Mouse (Mus musculus) intestine, embryonic 14.5 days (tissue): ENCODE data around the gene Man2a2. TPM values are rescaled to one million over a fixed set of nuclear protein-coding genes. Genes with fewer than 3 reads are reported as not detected.

ENCODE experiments used
- ATAC-seq: fragments of 200-750 bp; cut with Nextera tagmentation; replicated peaks from 2 replicates; pipeline ENCODE4 v1.8.0; 2017; ENCODE audit warnings: low read depth, moderate number of reproducible peaks, moderate TSS enrichment, moderate library complexity; ENCODE audit not compliant: low FRiP score, low TSS enrichment
- DNase-seq: peaks from one replicate; pipeline ENCODE4 v3.0.0-alpha.2; 2018; ENCODE audit warnings: low spot score
- H3K27ac ChIP-seq: fragments of 300-500 bp; sonication (generic); 2 replicates; pipeline ENCODE4 v1.5.1; 2014; ENCODE audit warnings: low read depth, mild to moderate bottlenecking, control low read depth
- H3K27me3 ChIP-seq: fragments of 300-500 bp; sonication (generic); replicated peaks from 2 replicates; pipeline ENCODE4 v1.6.1; 2014; ENCODE audit warnings: low read length, control low read depth; ENCODE audit not compliant: control insufficient read depth, insufficient read depth
- H3K36me3 ChIP-seq: fragments of 300-500 bp; sonication (generic); 2 replicates; pipeline ENCODE4 v1.6.1; 2014; ENCODE audit warnings: low read length, control low read depth; ENCODE audit not compliant: control insufficient read depth, insufficient read depth
- H3K4me1 ChIP-seq: fragments of 300-500 bp; sonication (generic); replicated peaks from 2 replicates; pipeline ENCODE4 v1.6.1; 2014; ENCODE audit warnings: low read length, control low read depth, mixed read lengths; ENCODE audit not compliant: control insufficient read depth, insufficient read depth
- H3K4me2 ChIP-seq: fragments of 300-500 bp; sonication (generic); 2 replicates; pipeline ENCODE4 v1.6.1; 2014; ENCODE audit warnings: low read length
- H3K4me3 ChIP-seq: fragments of 300-500 bp; sonication (generic); 2 replicates; pipeline ENCODE4 v1.5.1; 2014; ENCODE audit warnings: low read depth, low read length, control low read depth, mixed read lengths
- H3K9ac ChIP-seq: fragments of 300-500 bp; sonication (generic); 2 replicates; pipeline ENCODE4 v1.6.1; 2014; ENCODE audit warnings: mild to moderate bottlenecking, low read length
- H3K9me3 ChIP-seq: fragments of 300-500 bp; sonication (generic); 2 replicates; pipeline ENCODE4 v1.6.1; 2016; ENCODE audit warnings: low read length, control low read depth; ENCODE audit not compliant: control insufficient read depth
- WGBS: fragments of 180-500 bp; shearing (Covaris S2); extraction: QIAGEN DNeasy Blood & Tissue Kit; methylation state at CpG from one replicate; pipeline ENCODE4 v1.1.7; 2014; 5-methylcytosine and 5-hydroxymethylcytosine counted together
- polyA plus RNA-seq: library from polyadenylated mRNA; unstranded; fragments of >200 nt; fragmentation: Nextera tagmentation; extraction: Ambion mirVana; gene quantifications from 2 replicates; pipeline ENCODE4 v1.2.1, GENCODE M21; 2014

The Man2a2 gene
- polyA plus RNA-seq, 1 experiment from 2014 or later, result 17.4 TPM

DNA sequence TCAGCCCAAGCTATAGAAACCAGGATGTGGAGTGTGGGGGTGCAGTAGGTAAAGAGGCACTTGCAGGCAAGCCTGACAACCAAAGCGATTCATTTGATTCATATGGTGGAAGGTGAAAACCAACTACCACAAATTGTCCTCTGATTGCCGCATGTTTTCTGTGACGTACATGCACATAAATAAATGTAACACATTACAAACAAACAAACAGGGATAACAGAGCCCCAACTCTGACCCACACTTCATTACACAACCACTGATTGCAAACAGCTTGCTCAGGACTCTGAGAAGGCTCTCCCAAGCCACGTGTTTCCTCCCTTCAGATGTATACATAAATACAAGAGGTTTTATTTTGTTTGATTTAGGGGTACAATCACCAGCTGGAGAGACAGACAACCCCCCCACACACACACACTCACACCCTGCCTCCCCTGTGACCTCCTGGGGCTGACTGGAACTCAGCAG is 1.2 kb downstream of the Man2a2 start:
- H3K27me3 ChIP-seq, result no peaks in the 10 kb centered on the region
- H3K9ac ChIP-seq, result peak overlapping the region; percentile 80
- no peaks in the 10 kb centered on the region for H3K9me3 ChIP-seq
- peak overlapping the region; percentile 71 for H3K4me2 ChIP-seq
- 27% methylated on average over 4 of the region's 4 CpGs for WGBS
- peak overlapping the region; percentile 80 for H3K27ac ChIP-seq
- peaks cover 30% of the 10 kb centered on the region for H3K36me3 ChIP-seq
- H3K4me1 ChIP-seq, result peaks cover 12% of the 10 kb centered on the region
- H3K4me3 ChIP-seq, result peak overlapping the region; percentile 89
- ATAC-seq, result no peak
- no peak for DNase-seq

DNA sequence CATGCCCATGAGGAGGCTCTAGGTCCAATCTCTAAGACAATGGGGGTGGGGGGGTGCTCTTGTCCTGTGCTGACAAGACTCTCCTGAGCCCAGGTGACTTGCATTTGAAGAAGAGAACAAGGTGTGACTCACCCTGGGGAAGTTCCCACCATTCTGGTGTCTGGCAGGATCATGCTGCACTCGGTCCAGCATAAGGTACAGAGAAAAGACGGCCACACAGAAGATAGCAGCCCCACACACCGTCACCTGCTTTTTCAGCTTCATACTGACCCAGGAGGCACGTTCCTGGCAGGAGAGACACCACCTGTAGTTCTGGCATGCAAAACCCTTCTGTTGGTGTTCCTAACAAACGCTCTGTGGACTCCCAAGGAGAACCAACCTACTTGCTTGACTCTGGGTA is 1.7 kb downstream of the Man2a2 start:
- peaks cover 34% of the 10 kb centered on the region for H3K36me3 ChIP-seq
- H3K4me1 ChIP-seq, result peaks cover 12% of the 10 kb centered on the region
- no peaks in the 10 kb centered on the region for H3K27me3 ChIP-seq
- ATAC-seq (no peak), DNase-seq (no peak)
- H3K4me2 ChIP-seq, result peak overlapping the region; percentile 71
- 68% methylated on average over 5 of the region's 5 CpGs for WGBS
- H3K27ac ChIP-seq, result 0 out of 2 replicates have a peak overlapping the region, but pooled peaks have one; percentile 12
- no peak overlapping the region for H3K9ac ChIP-seq
- H3K4me3 ChIP-seq, result peak overlapping the region; percentile 89
- H3K9me3 ChIP-seq, result no peaks in the 10 kb centered on the region

DNA sequence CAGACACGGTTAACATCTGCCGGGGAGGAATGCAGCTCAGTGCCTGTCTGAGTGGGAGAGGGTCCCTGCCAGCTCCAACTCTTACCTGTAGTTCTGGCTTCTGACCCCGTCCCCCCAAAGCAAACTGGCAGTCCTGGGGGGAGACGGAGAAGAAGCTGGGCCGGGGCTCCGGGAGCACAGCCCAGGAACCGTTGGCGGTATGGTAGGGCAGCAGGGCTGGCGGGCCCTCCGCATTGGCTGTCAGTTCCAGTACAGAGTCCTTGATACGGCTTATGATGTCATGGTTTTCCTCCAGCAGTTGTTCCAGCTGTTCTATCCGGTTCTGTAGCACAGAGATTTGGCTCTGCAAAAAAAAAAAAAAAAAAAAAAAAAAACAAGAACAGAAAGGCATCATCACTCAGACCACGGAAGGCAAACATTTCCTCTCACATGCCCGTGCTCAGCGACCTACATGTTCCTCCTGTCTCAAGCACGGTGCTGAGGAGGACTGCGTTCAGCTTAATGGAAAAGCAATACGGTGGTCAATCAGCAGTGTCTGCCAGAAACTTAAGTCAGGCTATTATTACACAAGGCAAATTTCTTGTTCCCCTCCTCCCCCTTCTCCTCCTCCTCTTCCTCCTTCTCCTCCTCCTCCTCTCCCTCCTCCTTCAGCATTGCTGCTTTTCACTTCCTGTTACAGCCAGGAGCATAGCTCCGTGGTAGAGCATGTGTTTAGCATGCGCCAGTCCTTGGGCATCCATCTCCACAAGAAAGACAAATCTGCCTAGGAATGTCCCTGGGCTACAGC is 2.3 kb downstream of the Man2a2 start:
- no peak for DNase-seq
- peaks cover 12% of the 10 kb centered on the region for H3K4me1 ChIP-seq
- peak overlapping the region; percentile 71 for H3K4me2 ChIP-seq
- peak overlapping the region; percentile 12; the same call in 1 of the 2 replicates for H3K27ac ChIP-seq
- no peaks in the 10 kb centered on the region for H3K9me3 ChIP-seq
- H3K36me3 ChIP-seq, result peaks cover 40% of the 10 kb centered on the region
- H3K27me3 ChIP-seq, result no peaks in the 10 kb centered on the region
- H3K9ac ChIP-seq, result no peak overlapping the region
- whole genome bisulfite sequencing, result 60% methylated on average over 20 of the region's 20 CpGs
- no peak overlapping the region for H3K4me3 ChIP-seq
- ATAC-seq, result no peak

DNA sequence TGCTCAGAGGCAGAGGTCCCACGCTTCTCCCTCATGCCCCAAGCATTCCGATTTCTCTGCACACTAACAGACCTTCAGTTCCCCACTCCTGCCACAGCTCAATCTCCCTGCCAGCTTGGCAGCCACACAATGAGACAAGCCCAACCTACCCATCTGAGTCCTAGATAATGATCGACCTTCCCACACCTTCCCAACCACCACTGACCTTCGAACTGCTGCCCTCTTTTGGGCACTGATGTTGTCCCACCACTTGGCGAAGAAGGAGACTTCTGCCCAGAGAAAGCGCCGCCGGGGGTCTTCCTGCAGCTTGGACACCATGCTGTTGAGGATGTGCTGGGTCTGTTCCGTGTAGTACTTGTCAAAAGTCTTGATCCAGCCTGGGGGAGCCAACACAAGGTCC is 3.2 kb downstream of the Man2a2 start:
- no peak for ATAC-seq
- Histone ChIP-seq H3K4me2 (no peak overlapping the region), H3K9me3 (no peaks in the 10 kb centered on the region), H3K4me1 (peaks cover 12% of the 10 kb centered on the region), H3K9ac (no peak overlapping the region), H3K4me3 (no peak overlapping the region), H3K36me3 (peaks cover 48% of the 10 kb centered on the region), H3K27ac (no peak overlapping the region), H3K27me3 (no peaks in the 10 kb centered on the region)
- WGBS, result 86% methylated on average over 9 of the region's 9 CpGs
- DNase-seq, result no peak

DNA sequence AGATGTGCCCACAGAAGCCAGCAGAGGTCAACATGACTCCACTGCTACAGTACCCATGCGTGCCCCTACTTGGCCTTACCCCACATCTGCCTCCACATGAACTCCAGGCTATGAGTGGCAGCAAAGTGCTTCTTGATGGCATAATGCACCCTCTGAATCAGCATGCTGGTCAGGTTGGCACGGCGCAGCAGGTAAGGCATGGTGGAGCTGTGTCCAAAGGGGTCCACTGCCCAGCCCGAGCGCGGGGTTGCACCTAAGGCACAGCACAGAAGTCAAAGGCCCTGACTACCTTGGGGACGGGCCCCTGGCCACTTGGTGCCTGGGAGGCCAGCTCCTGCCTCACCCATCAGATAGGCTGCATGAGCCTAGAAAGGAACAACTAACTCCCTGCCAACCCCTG is 3.9 kb downstream of the Man2a2 start:
- Histone ChIP-seq H3K9ac (no peak overlapping the region), H3K27me3 (no peaks in the 10 kb centered on the region), H3K4me1 (peaks cover 12% of the 10 kb centered on the region), H3K27ac (no peak overlapping the region), H3K9me3 (no peaks in the 10 kb centered on the region), H3K4me3 (no peak overlapping the region), H3K36me3 (peaks cover 56% of the 10 kb centered on the region), H3K4me2 (no peak overlapping the region)
- ATAC-seq (no peak), DNase-seq (no peak)
- 97% methylated on average over 7 of the region's 7 CpGs for WGBS

DNA sequence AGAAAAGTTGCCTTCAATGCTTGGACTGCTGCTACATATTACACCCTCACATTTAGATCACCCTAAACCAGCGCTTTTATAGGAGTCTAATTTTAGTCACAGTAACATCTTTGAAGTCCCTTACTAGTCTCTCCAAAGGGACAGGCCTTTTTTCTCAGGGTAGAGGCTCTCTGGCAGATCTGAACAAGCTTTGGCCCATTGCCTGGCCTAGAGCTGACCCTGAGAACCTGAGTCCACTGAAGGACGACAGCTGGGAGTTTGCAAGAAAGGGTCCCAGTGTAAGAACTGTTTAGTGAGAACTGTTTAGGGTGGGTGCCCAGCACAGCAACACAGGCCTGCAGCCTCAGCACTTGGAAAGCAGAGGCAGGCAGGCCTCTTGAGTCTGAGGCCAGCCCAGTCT is 5.4 kb downstream of the Man2a2 start:
- no peak overlapping the region for H3K27ac ChIP-seq
- no peak overlapping the region for H3K9ac ChIP-seq
- H3K4me2 ChIP-seq, result no peak overlapping the region
- DNase-seq (no peak), ATAC-seq (no peak)
- H3K4me1 ChIP-seq, result peaks cover 9% of the 10 kb centered on the region
- H3K4me3 ChIP-seq, result no peak overlapping the region
- H3K36me3 ChIP-seq, result peaks cover 70% of the 10 kb centered on the region
- 84% methylated on average over 2 of the region's 2 CpGs for WGBS
- no peaks in the 10 kb centered on the region for H3K9me3 ChIP-seq
- H3K27me3 ChIP-seq, result no peaks in the 10 kb centered on the region

DNA sequence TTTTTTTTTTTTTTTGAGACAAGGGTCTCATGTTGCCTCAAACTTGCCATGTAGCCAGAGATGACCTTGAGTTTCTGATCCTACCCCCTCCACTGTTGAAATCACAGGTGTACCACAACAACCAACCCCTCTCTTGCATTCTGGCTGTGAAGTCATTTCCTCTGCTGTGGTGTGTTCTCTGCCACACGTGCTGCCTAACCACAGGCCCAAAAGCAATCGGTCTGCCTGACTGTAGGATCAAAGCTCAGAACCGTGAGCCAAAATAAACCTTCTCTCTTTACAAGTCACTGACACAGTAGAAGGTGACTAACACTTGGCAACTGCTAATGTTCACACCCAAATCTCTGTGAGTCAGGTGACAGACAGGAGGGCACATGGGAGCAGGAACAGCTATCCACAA is 10.7 kb downstream of the Man2a2 start:
- peaks cover 92% of the 10 kb centered on the region for H3K36me3 ChIP-seq
- no peaks in the 10 kb centered on the region for H3K4me1 ChIP-seq
- DNase-seq (no peak), ATAC-seq (no peak)
- 59% methylated on average over 3 of the region's 3 CpGs for WGBS
- no peak overlapping the region for H3K27ac ChIP-seq
- no peak overlapping the region for H3K4me3 ChIP-seq
- no peaks in the 10 kb centered on the region for H3K9me3 ChIP-seq
- no peaks in the 10 kb centered on the region for H3K27me3 ChIP-seq
- no peak overlapping the region for H3K9ac ChIP-seq
- H3K4me2 ChIP-seq, result no peak overlapping the region

DNA sequence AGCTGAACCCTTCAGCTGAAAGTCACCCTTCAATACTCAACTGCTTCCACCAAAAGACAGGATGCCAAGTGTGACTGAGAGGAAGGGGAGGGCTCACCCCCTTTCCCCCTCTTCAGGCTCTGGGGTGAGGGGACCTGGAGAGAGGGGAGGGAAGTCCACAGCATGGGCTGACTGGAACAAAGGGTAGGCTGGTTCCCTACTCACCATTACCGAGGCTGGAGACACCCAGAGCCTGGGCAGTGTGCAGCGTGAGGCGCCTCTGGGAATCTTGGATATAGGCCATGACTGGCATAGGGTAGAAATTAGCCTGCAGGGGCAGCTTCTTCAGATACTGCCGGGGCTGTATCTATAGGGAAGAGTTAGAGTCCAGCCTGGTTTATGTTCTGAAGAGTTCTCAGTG is 13.1 kb downstream of the Man2a2 start:
- Histone ChIP-seq H3K4me2 (no peak overlapping the region), H3K27ac (no peak overlapping the region), H3K4me3 (no peak overlapping the region), H3K36me3 (peaks cover 90% of the 10 kb centered on the region), H3K27me3 (no peaks in the 10 kb centered on the region), H3K9me3 (no peaks in the 10 kb centered on the region), H3K4me1 (no peaks in the 10 kb centered on the region), H3K9ac (no peak overlapping the region)
- no peak for DNase-seq
- ATAC-seq, result no peak
- 76% methylated on average over 4 of the region's 4 CpGs for WGBS

DNA sequence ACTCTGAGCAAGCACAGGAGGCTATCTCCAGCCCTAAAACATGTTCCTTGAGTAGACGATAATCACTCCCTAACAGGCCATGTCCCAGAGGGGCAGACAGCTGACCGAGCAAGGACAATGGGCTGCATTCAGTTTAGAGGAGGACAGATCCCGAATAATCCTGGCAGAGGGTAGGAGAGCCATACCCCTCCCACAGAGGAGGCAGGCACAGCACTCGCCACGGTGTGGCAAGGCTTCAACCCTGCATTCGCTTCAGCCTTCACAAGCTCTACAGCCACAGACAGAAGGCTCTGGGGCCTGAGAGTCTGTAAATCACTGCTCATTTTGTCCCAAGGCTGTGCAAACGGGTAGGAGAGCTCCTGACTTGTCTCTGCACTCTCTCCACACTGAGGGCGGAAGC is 14.0 kb downstream of the Man2a2 start:
- Histone ChIP-seq H3K4me2 (no peak overlapping the region), H3K27me3 (no peaks in the 10 kb centered on the region), H3K9me3 (no peaks in the 10 kb centered on the region), H3K4me3 (no peak overlapping the region), H3K9ac (no peak overlapping the region), H3K27ac (no peak overlapping the region), H3K4me1 (no peaks in the 10 kb centered on the region), H3K36me3 (peaks cover 90% of the 10 kb centered on the region)
- 71% methylated on average over 8 of the region's 8 CpGs for WGBS
- ATAC-seq, result no peak
- DNase-seq, result no peak
